Mouse (Mus musculus): ENCODE results near the gene Cep57l1. TPM values are rescaled to one million over a fixed set of nuclear protein-coding genes. Genes with fewer than 3 reads are reported as not detected.

The Cep57l1 gene
- polyA plus RNA-seq, 1 experiment, result 42.6 TPM

DNA sequence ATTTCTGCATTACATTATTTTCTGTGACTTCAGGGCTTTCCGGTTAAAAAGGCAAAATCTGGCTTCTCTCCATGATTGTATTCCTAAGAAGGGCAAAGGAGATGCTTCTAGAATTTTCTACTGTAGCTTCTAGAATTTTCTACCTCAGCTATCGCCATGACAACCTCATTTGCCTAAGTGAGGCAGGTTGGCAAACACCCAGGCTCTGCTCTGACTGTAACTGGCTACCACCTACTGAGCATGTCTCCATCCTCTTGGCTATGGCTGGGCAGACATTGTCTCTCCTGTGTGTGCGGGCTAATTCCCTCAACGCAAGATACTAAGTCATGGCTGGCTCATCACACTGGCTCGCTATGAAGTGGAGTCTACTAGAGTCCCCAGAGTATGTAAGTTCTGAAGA is 63.1 kb downstream of the Cep57l1 start:
- no peaks in the 10 kb centered on the region for H3K4me1 ChIP-seq (ENCODE audit: control insufficient read depth, insufficient read depth, low read length)
- H3K9ac ChIP-seq (ENCODE audit: low read depth, poor library complexity, severe bottlenecking), result no peak overlapping the region
- no peak overlapping the region for H3K4me3 ChIP-seq (ENCODE audit: low read depth, low read length)
- TF ChIP-seq POLR2A (IDR thresholded peaks at IDR 0.05; ENCODE audit: insufficient read depth, low read length), result no peak
- no peak for TF ChIP-seq CTCF (IDR thresholded peaks at IDR 0.05; ENCODE audit: low read depth, low read length)
- TF ChIP-seq EP300 (IDR thresholded peaks at IDR 0.05; ENCODE audit: insufficient read depth, low read depth, low read length), result no peak
- H3K36me3 ChIP-seq (ENCODE audit: control insufficient read depth, insufficient read depth, low read length, poor library complexity, severe bottlenecking), result no peaks in the 10 kb centered on the region; the same call in none of the 2 replicates
- H3K27ac ChIP-seq (ENCODE audit: insufficient read depth, low read length), result no peak overlapping the region
- H3K9me3 ChIP-seq (replicated peaks; ENCODE audit: control insufficient read depth, insufficient read depth, low read length, poor library complexity, severe bottlenecking), result no peaks in the 10 kb centered on the region
- no peaks in the 10 kb centered on the region for H3K27me3 ChIP-seq (ENCODE audit: control insufficient read depth, insufficient read depth, low read length, poor library complexity, severe bottlenecking)

GRCm38 (mm10) chr10:41744006-41744405 is 65.7 kb downstream of the Cep57l1 start:
- Histone ChIP-seq H3K9me3 (replicated peaks; ENCODE audit: control insufficient read depth, insufficient read depth, low read length, poor library complexity, severe bottlenecking) (no peaks in the 10 kb centered on the region), H3K4me1 (ENCODE audit: control insufficient read depth, insufficient read depth, low read length) (no peaks in the 10 kb centered on the region), H3K27ac (ENCODE audit: insufficient read depth, low read length) (no peak overlapping the region), H3K9ac (ENCODE audit: low read depth, poor library complexity, severe bottlenecking) (no peak overlapping the region), H3K4me3 (ENCODE audit: low read depth, low read length) (no peak overlapping the region), H3K27me3 (ENCODE audit: control insufficient read depth, insufficient read depth, low read length, poor library complexity, severe bottlenecking) (no peaks in the 10 kb centered on the region), H3K36me3 (ENCODE audit: control insufficient read depth, insufficient read depth, low read length, poor library complexity, severe bottlenecking) (no peaks in the 10 kb centered on the region; the same call in none of the 2 replicates)
- no peak for TF ChIP-seq POLR2A (IDR thresholded peaks at IDR 0.05; ENCODE audit: insufficient read depth, low read length)
- no peak for TF ChIP-seq EP300 (IDR thresholded peaks at IDR 0.05; ENCODE audit: insufficient read depth, low read depth, low read length)
- TF ChIP-seq CTCF (IDR thresholded peaks at IDR 0.05; ENCODE audit: low read depth, low read length), result no peak

- H3K4me3 ChIP-seq (ENCODE audit: low read depth, low read length), result no peak overlapping the region
- no peaks in the 10 kb centered on the region for H3K4me1 ChIP-seq (ENCODE audit: control insufficient read depth, insufficient read depth, low read length)
- TF ChIP-seq POLR2A (IDR thresholded peaks at IDR 0.05; ENCODE audit: insufficient read depth, low read length) (no peak), EP300 (IDR thresholded peaks at IDR 0.05; ENCODE audit: insufficient read depth, low read depth, low read length) (no peak), CTCF (IDR thresholded peaks at IDR 0.05; ENCODE audit: low read depth, low read length) (no peak)
- H3K27ac ChIP-seq (ENCODE audit: insufficient read depth, low read length), result no peak overlapping the region
- H3K9me3 ChIP-seq (replicated peaks; ENCODE audit: control insufficient read depth, insufficient read depth, low read length, poor library complexity, severe bottlenecking), result peaks cover 12% of the 10 kb centered on the region
- no peaks in the 10 kb centered on the region for H3K27me3 ChIP-seq (ENCODE audit: control insufficient read depth, insufficient read depth, low read length, poor library complexity, severe bottlenecking)
- peaks cover 11% of the 10 kb centered on the region for H3K36me3 ChIP-seq (ENCODE audit: control insufficient read depth, insufficient read depth, low read length, poor library complexity, severe bottlenecking)
- no peak overlapping the region for H3K9ac ChIP-seq (ENCODE audit: low read depth, poor library complexity, severe bottlenecking)
Measured at GRCm38 (mm10) chr10:41740221-41740620, 69.5 kb downstream of the Cep57l1 start.

DNA sequence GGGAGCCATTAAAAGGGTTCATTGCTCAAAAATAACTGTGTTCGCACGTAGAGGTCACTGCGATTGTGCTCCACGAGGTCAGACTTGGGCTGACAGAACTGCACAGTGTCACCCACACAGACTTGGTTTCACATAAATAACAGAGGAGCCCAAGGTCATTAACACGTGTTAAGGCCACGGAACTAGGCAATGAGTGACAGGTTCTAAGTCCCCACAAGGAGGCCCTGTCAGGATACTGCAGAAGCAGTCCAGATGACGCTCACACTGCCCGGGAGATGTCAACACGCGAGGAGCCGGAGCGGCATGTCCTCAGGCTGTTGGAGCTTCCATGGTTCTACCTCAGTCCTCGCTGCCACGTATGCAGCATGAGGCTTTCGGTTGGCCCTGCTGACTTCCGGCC is 72.4 kb downstream of the Cep57l1 start:
- Histone ChIP-seq H3K27me3 (ENCODE audit: control insufficient read depth, insufficient read depth, low read length, poor library complexity, severe bottlenecking) (no peaks in the 10 kb centered on the region), H3K36me3 (ENCODE audit: control insufficient read depth, insufficient read depth, low read length, poor library complexity, severe bottlenecking) (peaks cover 11% of the 10 kb centered on the region), H3K27ac (ENCODE audit: insufficient read depth, low read length) (no peak overlapping the region), H3K9ac (ENCODE audit: low read depth, poor library complexity, severe bottlenecking) (no peak overlapping the region), H3K4me3 (ENCODE audit: low read depth, low read length) (no peak overlapping the region), H3K4me1 (ENCODE audit: control insufficient read depth, insufficient read depth, low read length) (no peaks in the 10 kb centered on the region), H3K9me3 (replicated peaks; ENCODE audit: control insufficient read depth, insufficient read depth, low read length, poor library complexity, severe bottlenecking) (peaks cover 12% of the 10 kb centered on the region)
- no peak for TF ChIP-seq EP300 (IDR thresholded peaks at IDR 0.05; ENCODE audit: insufficient read depth, low read depth, low read length)
- TF ChIP-seq POLR2A (IDR thresholded peaks at IDR 0.05; ENCODE audit: insufficient read depth, low read length), result no peak
- no peak for TF ChIP-seq CTCF (IDR thresholded peaks at IDR 0.05; ENCODE audit: low read depth, low read length)

GRCm38 (mm10) chr10:41735398-41735797 is 74.3 kb downstream of the Cep57l1 start:
- H3K27ac ChIP-seq (ENCODE audit: insufficient read depth, low read length), result no peak overlapping the region
- peaks cover 12% of the 10 kb centered on the region for H3K9me3 ChIP-seq (replicated peaks; ENCODE audit: control insufficient read depth, insufficient read depth, low read length, poor library complexity, severe bottlenecking)
- peaks cover 16% of the 10 kb centered on the region for H3K36me3 ChIP-seq (ENCODE audit: control insufficient read depth, insufficient read depth, low read length, poor library complexity, severe bottlenecking)
- no peak for TF ChIP-seq CTCF (IDR thresholded peaks at IDR 0.05; ENCODE audit: low read depth, low read length)
- TF ChIP-seq EP300 (IDR thresholded peaks at IDR 0.05; ENCODE audit: insufficient read depth, low read depth, low read length), result no peak
- no peak for TF ChIP-seq POLR2A (IDR thresholded peaks at IDR 0.05; ENCODE audit: insufficient read depth, low read length)
- no peaks in the 10 kb centered on the region for H3K4me1 ChIP-seq (ENCODE audit: control insufficient read depth, insufficient read depth, low read length)
- no peaks in the 10 kb centered on the region for H3K27me3 ChIP-seq (ENCODE audit: control insufficient read depth, insufficient read depth, low read length, poor library complexity, severe bottlenecking)
- H3K4me3 ChIP-seq (ENCODE audit: low read depth, low read length), result no peak overlapping the region
- H3K9ac ChIP-seq (ENCODE audit: low read depth, poor library complexity, severe bottlenecking), result no peak overlapping the region

DNA sequence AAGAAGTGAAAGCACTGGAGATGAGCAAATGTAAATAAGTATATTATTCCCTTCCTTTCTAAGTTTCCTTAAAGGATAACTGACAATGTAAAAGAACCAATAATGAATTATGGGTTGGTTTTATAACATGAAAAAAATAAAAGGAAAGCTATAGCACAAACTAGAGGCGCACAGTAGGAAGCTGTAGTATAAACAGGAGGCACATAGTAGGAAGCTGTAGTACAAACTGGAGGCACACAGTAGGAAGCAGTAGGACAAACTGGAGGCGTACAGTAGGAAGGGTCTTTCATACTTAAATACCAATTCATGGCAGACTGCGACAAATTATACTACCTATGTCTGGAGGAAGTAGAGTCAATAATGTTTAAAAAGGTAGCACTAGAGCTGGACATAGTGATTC is 76.5 kb downstream of the Cep57l1 start:
- TF ChIP-seq CTCF (IDR thresholded peaks at IDR 0.05; ENCODE audit: low read depth, low read length) (no peak), EP300 (IDR thresholded peaks at IDR 0.05; ENCODE audit: insufficient read depth, low read depth, low read length) (no peak), POLR2A (IDR thresholded peaks at IDR 0.05; ENCODE audit: insufficient read depth, low read length) (no peak)
- Histone ChIP-seq H3K27ac (ENCODE audit: insufficient read depth, low read length) (no peak overlapping the region), H3K9ac (ENCODE audit: low read depth, poor library complexity, severe bottlenecking) (no peak overlapping the region)

More for the DNA sequence above, 76.5 kb downstream of the Cep57l1 start:
- no peak overlapping the region for H3K4me3 ChIP-seq (ENCODE audit: low read depth, low read length)
- H3K36me3 ChIP-seq (ENCODE audit: control insufficient read depth, insufficient read depth, low read length, poor library complexity, severe bottlenecking), result peaks cover 21% of the 10 kb centered on the region
- peaks cover 10% of the 10 kb centered on the region for H3K9me3 ChIP-seq (replicated peaks; ENCODE audit: control insufficient read depth, insufficient read depth, low read length, poor library complexity, severe bottlenecking)
- H3K27me3 ChIP-seq (ENCODE audit: control insufficient read depth, insufficient read depth, low read length, poor library complexity, severe bottlenecking), result no peaks in the 10 kb centered on the region
- no peaks in the 10 kb centered on the region for H3K4me1 ChIP-seq (ENCODE audit: control insufficient read depth, insufficient read depth, low read length)
